Mouse (Mus musculus): Measurements from ENCODE around the gene Taar9. TPM values are rescaled to one million over a fixed set of nuclear protein-coding genes. Genes with fewer than 3 reads are reported as not detected.
A peak's percentile ranks its signal among the peaks of the same experiment; 100 is the strongest.
"Not testable (repeated sequence)": the region's sequence is repeated elsewhere in the genome, so short reads cannot be mapped to it uniquely, and the experiment has no call there.

Gene Taar9
- not detected for total RNA-seq (2022)

DNA sequence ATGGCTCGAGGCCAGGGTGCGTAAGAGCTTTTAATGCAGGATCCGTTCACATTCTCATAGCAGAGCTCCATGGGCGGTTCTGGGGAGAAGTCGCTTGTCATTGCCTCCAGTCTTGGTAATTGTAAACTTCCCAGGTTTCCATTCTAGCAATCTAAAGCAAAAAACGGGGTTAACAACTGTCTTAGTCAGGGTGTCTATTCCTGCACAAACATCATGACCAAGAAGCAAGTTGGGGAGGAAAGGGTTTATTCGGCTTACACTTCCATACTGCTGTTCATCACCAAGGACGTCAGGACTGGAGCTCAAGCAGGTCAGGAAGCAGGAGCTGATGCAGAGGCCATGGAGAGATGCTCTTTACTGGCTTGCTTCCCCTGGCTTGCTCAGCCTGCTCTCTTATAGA is at the start of gene Taar9:
Gene Taar9, minus strand, starts transcription at position 101 of the 400 bp plus-strand sequence.
- not testable (repeated sequence) for DNase-seq

- DNase-seq: no peak
These were observed 49.3 kb upstream of the Taar9 start for GRCm38 (mm10) chr10:24158470-24159254.

- no peak for DNase-seq
These were observed 40.8 kb upstream of the Taar9 start for GRCm38 (mm10) chr10:24150086-24150485.

- peak; percentile 92 for DNase-seq
These were observed 39.9 kb upstream of the Taar9 start, which contains the start of gene Stx7 for GRCm38 (mm10) chr10:24149135-24149781. Gene Stx7, plus strand, starts transcription at chr10:24149302.

DNA sequence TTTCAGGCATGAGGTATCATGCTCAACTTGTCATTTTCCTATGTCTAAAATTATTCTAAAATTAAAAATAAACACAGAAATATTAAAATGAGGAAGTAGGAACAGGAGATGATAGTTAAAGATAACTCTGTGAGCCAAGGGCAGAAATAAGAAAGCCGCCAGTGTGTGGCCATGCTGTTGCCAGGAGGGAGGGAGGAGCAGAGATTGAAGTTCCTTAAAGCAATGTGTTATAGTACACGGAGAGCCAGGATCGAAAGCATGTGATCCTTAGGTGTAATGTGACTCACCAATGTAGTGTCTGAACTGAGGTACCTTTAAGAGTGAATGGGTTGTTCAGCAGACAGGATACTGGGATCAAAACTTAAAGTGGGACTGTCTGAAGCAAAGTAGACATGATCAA is 33.4 kb upstream of the Taar9 start:
- DNase-seq: no peak

- DNase-seq: no peak
These were observed 29.4 kb upstream of the Taar9 start for GRCm38 (mm10) chr10:24138623-24139261.

GRCm38 (mm10) chr10:24134071-24134645 is 24.8 kb upstream of the Taar9 start:
- DNase-seq: no peak

DNA sequence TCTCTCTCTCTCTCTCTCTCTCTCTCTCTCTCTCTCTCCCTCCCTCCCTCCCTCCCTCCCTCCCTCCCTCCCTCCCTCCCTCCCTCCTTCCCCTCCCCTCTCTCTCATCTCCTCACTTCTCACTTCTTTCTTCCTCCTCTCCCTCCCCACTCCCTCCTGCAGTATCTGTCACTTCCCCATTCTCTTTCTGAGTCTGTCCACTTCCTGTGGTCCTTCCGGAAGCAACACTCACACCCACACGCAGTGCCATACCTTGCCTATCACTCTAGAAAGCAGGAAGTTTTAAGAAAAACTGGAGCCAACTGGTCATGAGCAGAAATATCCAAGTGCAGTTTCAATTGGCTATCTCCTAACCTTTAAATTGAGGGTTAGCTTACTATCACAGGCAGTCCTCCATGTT is 23.8 kb upstream of the Taar9 start:
- no peak for DNase-seq

- DNase-seq: no peak
These were observed 22.9 kb upstream of the Taar9 start for GRCm38 (mm10) chr10:24132273-24132672.

DNA sequence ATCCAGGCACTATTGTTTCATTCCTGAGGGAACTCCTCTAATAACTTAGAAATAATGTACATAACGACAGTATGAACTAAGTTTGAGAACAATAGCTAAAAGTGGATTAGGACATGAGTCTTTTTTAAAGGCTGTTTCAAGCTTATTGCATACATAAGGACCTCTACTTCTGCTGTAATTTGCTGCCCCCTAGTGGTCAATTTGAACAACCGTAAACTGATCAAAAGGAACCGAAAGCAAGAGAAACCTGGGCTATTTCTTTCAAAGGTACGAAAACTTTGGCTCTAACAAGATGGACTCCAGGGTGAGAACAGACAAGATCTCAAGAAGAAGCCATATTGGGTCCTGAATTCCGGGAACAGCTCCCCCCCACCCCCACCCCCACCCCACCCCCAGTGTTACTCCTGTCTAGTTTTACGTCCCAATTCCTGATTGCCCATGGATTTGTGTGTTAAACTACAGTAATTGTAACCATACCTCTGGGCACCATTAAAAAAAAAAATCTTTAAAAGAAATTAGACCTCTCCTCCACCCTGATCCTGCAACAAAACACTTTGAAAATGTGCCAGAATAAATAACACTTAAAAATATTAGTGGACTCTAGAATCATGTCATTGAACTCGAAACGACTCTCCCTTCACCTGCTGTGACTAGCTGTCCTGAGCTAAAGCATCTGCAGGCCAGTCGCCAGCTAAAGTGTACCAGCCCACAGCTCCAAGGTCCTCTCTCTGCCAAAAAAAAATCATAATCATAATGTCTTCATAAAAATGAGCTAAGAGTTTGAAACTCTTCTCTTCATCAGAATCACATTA is 22.3 kb upstream of the Taar9 start:
- DNase-seq: peak; percentile 43

DNA sequence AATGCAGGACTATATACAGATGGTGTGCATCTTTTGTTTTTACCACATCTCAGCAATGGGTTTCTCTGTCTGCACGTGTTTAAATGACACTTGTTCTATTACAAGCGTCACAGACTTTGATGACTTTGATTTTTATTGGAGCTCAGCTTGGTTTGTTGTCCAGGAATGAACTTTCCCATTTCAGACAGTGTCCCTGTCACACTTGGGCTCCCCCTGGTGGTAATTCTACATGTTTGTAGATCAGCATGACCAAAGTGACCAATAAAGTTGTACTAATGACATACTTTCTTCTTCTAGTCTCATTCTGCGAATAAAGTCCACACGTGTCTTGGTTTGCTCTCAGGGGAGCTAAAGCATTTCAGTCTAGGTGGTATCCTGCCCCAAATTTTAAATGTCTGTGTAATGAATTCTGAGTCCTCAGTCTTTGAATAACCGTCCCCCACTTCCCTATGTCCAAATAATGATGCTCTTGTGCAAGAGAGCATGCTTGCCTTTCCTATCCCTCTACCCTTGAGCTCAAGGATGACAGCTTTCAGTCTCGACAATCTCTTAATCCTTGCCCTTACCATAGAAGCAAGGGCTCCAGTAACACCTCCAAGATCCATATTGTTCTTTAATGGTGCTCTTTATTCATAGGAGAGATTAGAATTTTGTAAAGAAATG is 1.9 kb upstream of the Taar9 start:
- DNase-seq: no peak

DNA sequence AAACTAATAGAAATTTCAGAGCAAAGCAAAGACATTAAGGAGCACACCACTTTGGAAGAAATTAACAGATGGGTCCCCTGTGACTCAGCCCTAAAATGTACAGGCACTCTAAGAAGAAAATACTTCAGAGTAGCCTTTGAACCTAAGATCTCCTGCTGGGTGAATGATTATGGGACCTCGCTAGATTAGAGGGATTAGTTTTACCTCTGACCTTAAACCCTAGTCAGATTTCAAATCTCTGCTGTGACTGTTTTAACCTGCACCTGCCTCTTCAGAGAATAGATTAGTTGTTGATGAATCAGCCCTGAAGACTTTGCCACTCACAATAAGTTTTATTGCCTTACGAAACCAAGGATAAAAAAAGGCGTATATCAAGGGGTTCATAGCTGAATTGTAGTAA is 1.1 kb downstream of the Taar9 start:
- DNase-seq: no peak

DNA sequence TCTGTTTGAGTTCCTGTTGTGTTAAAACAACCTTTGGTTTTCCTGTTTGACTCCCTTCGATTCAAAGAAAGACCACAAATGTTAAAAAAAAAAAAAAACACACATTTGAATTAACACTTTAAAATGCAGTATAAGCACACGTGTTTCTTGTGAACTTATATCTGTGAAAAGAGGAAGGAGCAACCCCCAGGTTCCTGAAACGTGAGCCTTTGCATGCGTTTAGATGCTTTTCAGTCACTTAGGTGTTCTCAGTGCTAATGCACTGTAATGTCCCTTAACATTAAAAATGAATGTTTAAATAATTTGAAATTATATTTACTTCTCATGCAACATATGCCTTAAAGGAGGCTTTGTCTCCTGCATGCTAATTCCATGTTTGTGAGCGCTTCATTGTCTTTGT is 1.6 kb downstream of the Taar9 start:
- DNase-seq: no peak

GRCm38 (mm10) chr10:24103299-24103698 is 6.0 kb downstream of the Taar9 start:
- DNase-seq: not testable (repeated sequence)

DNA sequence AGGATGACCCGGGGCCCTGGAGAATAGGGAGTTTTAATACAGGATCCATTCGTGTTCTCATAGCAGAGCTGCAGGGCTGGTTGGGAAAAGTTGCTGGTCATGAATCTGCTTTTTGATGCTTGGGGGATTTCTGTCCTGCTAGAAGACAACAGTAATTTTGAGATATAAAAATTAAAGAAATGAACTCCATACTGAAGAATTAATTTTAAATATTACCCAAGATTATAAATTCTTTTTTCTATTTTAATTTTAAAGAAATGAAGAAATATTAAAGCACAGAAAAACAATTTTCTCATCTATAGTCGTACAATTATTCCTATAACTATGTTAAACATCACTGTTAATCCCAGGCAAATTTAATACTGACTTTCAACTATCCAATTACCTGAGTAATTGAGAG is 7.5 kb downstream of the Taar9 start, which contains the start of gene Taar8c:
Gene Taar8c, minus strand, starts transcription at position 101 of the 400 bp plus-strand sequence.
- DNase-seq: not testable (repeated sequence)

- DNase-seq: not testable (repeated sequence)
These were observed 12.3 kb downstream of the Taar9 start for GRCm38 (mm10) chr10:24097010-24097409.

DNA sequence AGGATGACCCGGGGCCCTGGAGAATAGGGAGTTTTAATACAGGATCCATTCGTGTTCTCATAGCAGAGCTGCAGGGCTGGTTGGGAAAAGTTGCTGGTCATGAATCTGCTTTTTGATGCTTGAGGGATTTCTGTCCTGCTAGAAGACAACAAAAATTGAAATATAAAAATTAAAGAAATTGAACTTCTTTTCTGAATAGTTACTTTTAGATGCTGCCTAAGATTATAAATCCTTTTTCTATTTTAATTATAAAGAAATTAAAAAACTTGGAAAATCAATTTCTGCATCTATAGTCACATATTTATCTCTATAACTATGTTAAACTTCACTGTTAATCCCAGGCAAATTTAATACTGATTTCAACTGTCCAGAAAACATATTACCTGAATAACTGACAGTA is 17.1 kb downstream of the Taar9 start, which contains the start of gene Taar8b:
Gene Taar8b, minus strand, starts transcription at position 101 of the 400 bp plus-strand sequence.
- DNase-seq: no peak

GRCm38 (mm10) chr10:24087168-24087567 is 22.2 kb downstream of the Taar9 start:
- no peak for DNase-seq

- DNase-seq: no peak
These were observed 22.8 kb downstream of the Taar9 start for GRCm38 (mm10) chr10:24086555-24086954.

- DNase-seq: no peak
These were observed 23.4 kb downstream of the Taar9 start for GRCm38 (mm10) chr10:24085936-24086335.

DNA sequence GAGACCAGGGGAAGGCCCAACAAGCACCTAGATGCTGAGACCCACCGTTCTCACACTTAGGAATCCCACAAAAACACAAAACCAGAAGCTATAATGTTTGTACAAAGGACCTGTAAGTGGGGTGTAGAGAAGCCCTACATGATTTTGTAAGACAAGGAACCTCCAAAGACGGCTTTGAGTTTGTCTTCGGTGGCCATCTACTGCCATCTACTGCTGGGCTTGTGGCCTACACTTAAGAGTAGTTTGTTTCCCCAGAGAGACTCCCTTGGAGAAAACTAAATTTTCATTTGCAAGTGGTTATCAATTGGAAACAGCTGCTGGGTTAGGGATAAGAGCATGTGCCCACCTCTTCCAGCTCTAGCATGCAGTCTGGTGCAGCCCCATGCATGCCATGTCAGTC is 29.2 kb downstream of the Taar9 start:
- peak; percentile 11 for DNase-seq
